Mouse (Mus musculus) intestine, postnatal 0 days (tissue): ENCODE data around the gene Slc12a8. TPM values are rescaled to one million over a fixed set of nuclear protein-coding genes. Genes with fewer than 3 reads are reported as not detected.

ENCODE experiments used
- ATAC-seq: fragments of 200-750 bp; cut with Nextera tagmentation; 2 replicates; pipeline ENCODE4 v1.8.0; 2017; ENCODE audit warnings: mild to moderate bottlenecking, moderate TSS enrichment, moderate library complexity
- H3K27ac ChIP-seq: fragments of 300-500 bp; sonication (generic); 2 replicates; pipeline ENCODE4 v1.5.1; 2014; ENCODE audit warnings: mild to moderate bottlenecking, low read depth, low read length, moderate library complexity
- H3K27me3 ChIP-seq: fragments of 300-500 bp; sonication (generic); replicated peaks from 2 replicates; pipeline ENCODE4 v1.6.1; 2014; ENCODE audit warnings: low read length, mixed read lengths; ENCODE audit not compliant: control insufficient read depth, insufficient read depth
- H3K36me3 ChIP-seq: fragments of 300-500 bp; sonication (generic); 2 replicates; pipeline ENCODE4 v1.6.1; 2014; ENCODE audit warnings: mild to moderate bottlenecking, moderate library complexity; ENCODE audit not compliant: control insufficient read depth, insufficient read depth
- H3K4me1 ChIP-seq: fragments of 300-500 bp; sonication (generic); replicated peaks from 2 replicates; pipeline ENCODE4 v1.6.1; 2014; ENCODE audit warnings: antibody characterized with exemption, low read length, mixed read lengths; ENCODE audit not compliant: control insufficient read depth, insufficient read depth
- H3K4me2 ChIP-seq: fragments of 300-500 bp; sonication (generic); replicated peaks from 2 replicates; pipeline ENCODE4 v1.6.1; 2014; ENCODE audit warnings: low read depth, mild to moderate bottlenecking, moderate library complexity
- H3K4me3 ChIP-seq: fragments of 300-500 bp; sonication (generic); 2 replicates; pipeline ENCODE4 v1.5.1; 2014; ENCODE audit warnings: low read depth, low read length
- H3K9ac ChIP-seq: fragments of 300-500 bp; sonication (generic); 2 replicates; pipeline ENCODE4 v1.6.1; 2014; ENCODE audit warnings: mild to moderate bottlenecking, low read depth, low read length
- H3K9me3 ChIP-seq: fragments of 300-500 bp; sonication (generic); 2 replicates; pipeline ENCODE4 v1.6.1; 2016; ENCODE audit warnings: mixed run types; ENCODE audit not compliant: control insufficient read depth
- CTCF ChIP-seq: sonication (generic); IDR thresholded peaks from 2 replicates; pipeline ENCODE4 v1.5.1; 2016; ENCODE audit warnings: low read depth, mild to moderate bottlenecking, control low read depth, antibody characterized with exemption, moderate library complexity
- WGBS: fragments of 180-500 bp; shearing (Covaris S2); extraction: QIAGEN DNeasy Blood & Tissue Kit; methylation state at CpG from one replicate; pipeline ENCODE4 v1.1.7; 2014; 5-methylcytosine and 5-hydroxymethylcytosine counted together
- polyA plus RNA-seq: library from polyadenylated mRNA; unstranded; fragments of >200 nt; fragmentation: Nextera tagmentation; extraction: Ambion mirVana; gene quantifications from 2 replicates; pipeline ENCODE4 v1.2.1, GENCODE M21; 2015

Gene Slc12a8
- polyA plus RNA-seq, 1 experiment from 2014 or later: 4.9 TPM

- no peak overlapping the region for H3K27ac ChIP-seq
- no peak overlapping the region for H3K4me2 ChIP-seq
- H3K27me3 ChIP-seq: no peaks in the 10 kb centered on the region
- ATAC-seq: no peak
- no peaks in the 10 kb centered on the region for H3K9me3 ChIP-seq
- no peak for TF ChIP-seq CTCF
- H3K9ac ChIP-seq: no peak overlapping the region
- no peaks in the 10 kb centered on the region for H3K36me3 ChIP-seq
- 87% methylated on average over 12 of the region's 12 CpGs for WGBS
- H3K4me3 ChIP-seq: no peak overlapping the region
- H3K4me1 ChIP-seq: 0 out of 2 replicates have a peak, but pooled peaks cover 16% of the 10 kb centered on the region
Observed at GRCm38 (mm10) chr16:33558121-33558520, 41.0 kb downstream of the Slc12a8 start.

GRCm38 (mm10) chr16:33560281-33560680, 43.2 kb downstream of the Slc12a8 start:
- Histone ChIP-seq H3K36me3 (no peaks in the 10 kb centered on the region), H3K27me3 (no peaks in the 10 kb centered on the region), H3K27ac (peak overlapping the region; percentile 63), H3K9me3 (no peaks in the 10 kb centered on the region), H3K4me3 (no peak overlapping the region), H3K9ac (no peak overlapping the region), H3K4me1 (0 out of 2 replicates have a peak, but pooled peaks cover 16% of the 10 kb centered on the region), H3K4me2 (no peak overlapping the region)
- WGBS: 2% methylated on average over 6 of the region's 6 CpGs
- peak; percentile 85 for ATAC-seq
- peak; percentile 97 for TF ChIP-seq CTCF

GRCm38 (mm10) chr16:33561308-33562009, 44.3 kb downstream of the Slc12a8 start:
- Histone ChIP-seq H3K36me3 (no peaks in the 10 kb centered on the region), H3K4me1 (0 out of 2 replicates have a peak, but pooled peaks cover 16% of the 10 kb centered on the region), H3K27ac (peak overlapping the region; percentile 54), H3K27me3 (no peaks in the 10 kb centered on the region), H3K9ac (no peak overlapping the region), H3K4me2 (no peak overlapping the region), H3K9me3 (no peaks in the 10 kb centered on the region), H3K4me3 (no peak overlapping the region)
- 65% methylated on average over 12 of the region's 12 CpGs for WGBS
- ATAC-seq: peak; percentile 74
- TF ChIP-seq CTCF: 0 out of 2 replicates have a peak, but pooled peaks have one; percentile 18

GRCm38 (mm10) chr16:33562874-33563537, 45.9 kb downstream of the Slc12a8 start:
- whole genome bisulfite sequencing: 39% methylated on average over 12 of the region's 12 CpGs
- ATAC-seq: no peak

GRCm38 (mm10) chr16:33563538-33564013, 46.4 kb downstream of the Slc12a8 start:
- H3K9me3 ChIP-seq: no peaks in the 10 kb centered on the region
- H3K36me3 ChIP-seq: no peaks in the 10 kb centered on the region
- no peak overlapping the region for H3K4me3 ChIP-seq
- TF ChIP-seq CTCF: no peak
- ATAC-seq: no peak
- 0 out of 2 replicates have a peak, but pooled peaks cover 20% of the 10 kb centered on the region for H3K4me1 ChIP-seq
- peak overlapping the region; percentile 37; the same call in 1 of the 2 replicates for H3K27ac ChIP-seq
- H3K9ac ChIP-seq: no peak overlapping the region
- no peak overlapping the region for H3K4me2 ChIP-seq
- 47% methylated on average over 5 of the region's 5 CpGs for WGBS
- no peaks in the 10 kb centered on the region for H3K27me3 ChIP-seq

More at GRCm38 (mm10) chr16:33562874-33563537, 45.9 kb downstream of the Slc12a8 start:
- peak overlapping the region; percentile 37; the same call in 1 of the 2 replicates for H3K27ac ChIP-seq
- H3K9me3 ChIP-seq: no peaks in the 10 kb centered on the region
- no peak overlapping the region for H3K9ac ChIP-seq
- no peaks in the 10 kb centered on the region for H3K27me3 ChIP-seq
- no peak overlapping the region for H3K4me2 ChIP-seq
- H3K36me3 ChIP-seq: no peaks in the 10 kb centered on the region
- H3K4me1 ChIP-seq: 0 out of 2 replicates have a peak, but pooled peaks cover 20% of the 10 kb centered on the region
- TF ChIP-seq CTCF: 0 out of 2 replicates have a peak, but pooled peaks have one; percentile 1
- no peak overlapping the region for H3K4me3 ChIP-seq

- Histone ChIP-seq H3K27ac (no peak overlapping the region), H3K36me3 (no peaks in the 10 kb centered on the region), H3K4me3 (no peak overlapping the region), H3K4me2 (no peak overlapping the region), H3K4me1 (0 out of 2 replicates have a peak, but pooled peaks cover 7% of the 10 kb centered on the region), H3K27me3 (no peaks in the 10 kb centered on the region), H3K9ac (no peak overlapping the region), H3K9me3 (no peaks in the 10 kb centered on the region)
- no peak for TF ChIP-seq CTCF
- 68% methylated on average over 10 of the region's 10 CpGs for WGBS
- no peak for ATAC-seq
Observed at GRCm38 (mm10) chr16:33566467-33566866, 49.3 kb downstream of the Slc12a8 start.
